Comparison of ENCODE assay signal across 17 mouse cellular contexts in genomic region chr13:44024612-44025011, GRCm38 (mm10).
DNase-seq lines count a peak whose midpoint lies in the region; ATAC-seq and TF ChIP-seq lines count a peak whose summit lies in the region.
"Had no signal": no experiment of that assay in that cellular context is flagged by ENCODE, and none has a peak within 500 bp of the region (broad histone marks: within the 10 kb centered on the region; RNA-seq: fewer than 3 reads in every experiment).

No protein-coding gene starts in this region.

- H3K27ac ChIP-seq in lung, embryonic 14.5 days (ENCODE audit: low read depth): no peak overlapping the region
- H3K27ac ChIP-seq: forebrain, embryonic 12.5 days; hindbrain, postnatal 0 days; liver, embryonic 14.5 days; stomach, postnatal 0 days had no signal

- H3K9me3 ChIP-seq in lung, embryonic 14.5 days (ENCODE audit: low read depth, low read length): no peaks in the 10 kb centered on the region
- H3K9me3 ChIP-seq: forebrain, embryonic 12.5 days had no signal

- no peak for TF ChIP-seq POLR2A in lung, adult 2 months (IDR thresholded peaks at IDR 0.05; ENCODE audit: borderline replicate concordance, extremely low read depth, low read depth, low read length)

- no peak overlapping the region for H3K9ac ChIP-seq in lung, embryonic 14.5 days
- H3K9ac ChIP-seq: forebrain, embryonic 12.5 days; liver, embryonic 14.5 days had no signal

- H3K4me3 ChIP-seq in lung, embryonic 14.5 days (ENCODE audit: low read depth, low read length): no peak overlapping the region
- H3K4me3 ChIP-seq in lung, adult 2 months (replicated peaks; ENCODE audit: extremely low read depth, low read depth, low read length): no peak overlapping the region
- H3K4me3 ChIP-seq: forebrain, embryonic 12.5 days had no signal

- H3K4me1 ChIP-seq in lung, embryonic 14.5 days (ENCODE audit: insufficient read depth): peaks cover 17% of the 10 kb centered on the region; the same call in 1 of the 2 replicates
- no peaks in the 10 kb centered on the region for H3K4me1 ChIP-seq in lung, adult 2 months (ENCODE audit: control insufficient read depth, insufficient read depth, low read length)

- intact Hi-C loops in heart, postnatal 36 days (cut with DNase I): no loop called here

- WGBS in lung, embryonic 14.5 days: 26% methylated on average over 3 of the region's 3 CpGs
- 50% methylated on average over 3 of the region's 3 CpGs for WGBS in lung, adult 2 months

- H3K36me3 ChIP-seq in lung, embryonic 14.5 days (ENCODE audit: insufficient read depth): no peaks in the 10 kb centered on the region
- H3K36me3 ChIP-seq: forebrain, embryonic 12.5 days had no signal

- DNase-seq in heart, adult 11 months: peak; percentile 95
- DNase-seq in heart, postnatal 36 days: no peak
- DNase-seq in lung, embryonic 14.5 days: peak; percentile 63
- no peak for DNase-seq in lung, adult 2 months
- peak; percentile 43 for DNase-seq in kidney, adult 9 months
- DNase-seq in kidney, postnatal 4 days: peak; percentile 61 to 70
- no peak for DNase-seq in right cerebral cortex, postnatal 36 days (ENCODE audit: low spot score in 2 of 2)
- DNase-seq in frontal cortex, postnatal 14 days (ENCODE audit: low spot score in 2 of 2): no peak
- DNase-seq: cerebellum, adult 2 months; left cerebral cortex, postnatal 4 days; midbrain, embryonic 14.5 days; thymus, postnatal 14 days had no signal

- H3K4me2 ChIP-seq in lung, embryonic 14.5 days: no peak overlapping the region
- H3K4me2 ChIP-seq: forebrain, embryonic 12.5 days had no signal

- ATAC-seq in lung, embryonic 14.5 days (ENCODE audit: insufficient read depth): peak; percentile 56; the same call in 1 of the 2 replicates
- ATAC-seq: hindbrain, postnatal 0 days; Patski had no signal

- no peaks in the 10 kb centered on the region for H3K27me3 ChIP-seq in lung, embryonic 14.5 days (ENCODE audit: insufficient read depth, low read length)
- H3K27me3 ChIP-seq: Patski had no signal

- no peak for TF ChIP-seq CTCF in lung, embryonic 14.5 days (IDR thresholded peaks at IDR 0.05; ENCODE audit: low read depth)
- no peak for TF ChIP-seq CTCF in lung, adult 2 months (IDR thresholded peaks at IDR 0.05; ENCODE audit: insufficient read depth, low read length)

Comparison
In these comparisons a context has a peak if more than half of its experiments do, and no peak if none do; other contexts are left out.
1. DNase-seq: peak in heart, adult 11 months (single experiment), lung, embryonic 14.5 days (single experiment), kidney, adult 9 months (single experiment) and kidney, postnatal 4 days (2 of 2); none in heart, postnatal 36 days (0 of 2), lung, adult 2 months (single experiment), right cerebral cortex, postnatal 36 days (0 of 2) and frontal cortex, postnatal 14 days (0 of 2).